Mouse (Mus musculus) MEL (cell line): ENCODE measurements around the gene Alg2. TPM values are rescaled to one million over a fixed set of nuclear protein-coding genes. Genes with fewer than 3 reads are reported as not detected.

Experiments
- DNase-seq: peaks from one replicate; pipeline ENCODE4 v3.0.0; 2011; ENCODE audit warnings: low read depth, low spot score
- H3K27ac ChIP-seq: 2 replicates; pipeline ENCODE4 v1.5.1; 2012; ENCODE audit warnings: low read depth, mild to moderate bottlenecking, control low read depth, low read length, moderate library complexity; ENCODE audit not compliant: control insufficient read depth
- H3K27me3 ChIP-seq, 2 experiments: fragments of 150-350 bp in 1 of 2; sonication (generic) in 1 of 2; 2 replicates each; pipeline ENCODE4 v1.6.1; 2012; ENCODE audit warnings: low read length in 2 of 2, mild to moderate bottlenecking in 2 of 2, improper control_type of control experiment in 1 of 2, moderate library complexity in 1 of 2; ENCODE audit not compliant: insufficient read depth in 2 of 2, control insufficient read depth in 1 of 2
- H3K36me3 ChIP-seq, 2 experiments: 2 replicates each; pipeline ENCODE4 v1.6.1; 2012 to 2014; ENCODE audit warnings: low read length in 2 of 2, improper control_type of control experiment in 1 of 2, inconsistent platforms in 1 of 2, mild to moderate bottlenecking in 1 of 2; ENCODE audit not compliant: insufficient read depth in 2 of 2, control insufficient read depth in 1 of 2
- H3K4me1 ChIP-seq, 2 experiments: fragments of 150-350 bp in 1 of 2; sonication (generic) in 1 of 2; 2 replicates each; pipeline ENCODE4 v1.6.1; 2012; ENCODE audit warnings: low read length in 2 of 2, improper control_type of control experiment in 1 of 2, mild to moderate bottlenecking in 1 of 2; ENCODE audit not compliant: insufficient read depth in 2 of 2, control insufficient read depth in 1 of 2
- H3K4me3 ChIP-seq, 2 experiments: fragments of 150-350 bp in 1 of 2; sonication (generic) in 1 of 2; 2 replicates each; pipeline ENCODE4 v1.5.1; 2012; ENCODE audit warnings: low read depth in 2 of 2, low read length in 2 of 2, mild to moderate bottlenecking in 2 of 2, moderate library complexity in 2 of 2, control low read depth in 1 of 2, improper control_type of control experiment in 1 of 2; ENCODE audit not compliant: control insufficient read depth in 1 of 2, insufficient read depth in 1 of 2
- H3K79me2 ChIP-seq: 2 replicates; pipeline ENCODE4 v1.6.1; 2012; ENCODE audit warnings: mild to moderate bottlenecking, low read length, moderate library complexity; ENCODE audit not compliant: control insufficient read depth, poor library complexity, insufficient read depth
- H3K9ac ChIP-seq: 2 replicates; pipeline ENCODE4 v1.6.1; 2012; ENCODE audit warnings: low read depth, mild to moderate bottlenecking, control low read depth, low read length, moderate library complexity; ENCODE audit not compliant: control insufficient read depth, poor library complexity, severe bottlenecking
- H3K9me3 ChIP-seq: fragments of 150-350 bp; sonication (generic); replicated peaks from 2 replicates; pipeline ENCODE4 v1.6.1; 2012; ENCODE audit warnings: mild to moderate bottlenecking, low read length, improper control_type of control experiment, moderate library complexity; ENCODE audit not compliant: insufficient read depth
- CHD1 ChIP-seq: IDR thresholded peaks from 2 replicates; pipeline ENCODE4 v1.6.1; 2012; ENCODE audit warnings: low read depth, mild to moderate bottlenecking, inconsistent platforms, low read length, improper control_type of control experiment
- CHD2 ChIP-seq: IDR thresholded peaks from 2 replicates; pipeline ENCODE4 v1.6.1; 2011; ENCODE audit warnings: low read length, improper control_type of control experiment
- E2F4 ChIP-seq: IDR thresholded peaks from 2 replicates; pipeline ENCODE4 v1.6.1; 2011; ENCODE audit warnings: low read depth, low read length, improper control_type of control experiment, borderline replicate concordance
- EP300 ChIP-seq, 2 experiments: IDR thresholded peaks; 2 replicates each; pipeline ENCODE4 v1.6.1; 2011; ENCODE audit warnings: improper control_type of control experiment in 2 of 2, low read length in 2 of 2, low read depth in 1 of 2, mild to moderate bottlenecking in 1 of 2
- ETS1 ChIP-seq: IDR thresholded peaks from 2 replicates; pipeline ENCODE4 v1.6.1; 2012; ENCODE audit warnings: low read depth, mild to moderate bottlenecking, inconsistent platforms, low read length, improper control_type of control experiment, moderate library complexity
- GABPA ChIP-seq: IDR thresholded peaks from 2 replicates; pipeline ENCODE4 v1.6.1; 2012; ENCODE audit warnings: low read depth, mild to moderate bottlenecking, inconsistent platforms, low read length, improper control_type of control experiment, moderate library complexity
- HCFC1 ChIP-seq: IDR thresholded peaks from 2 replicates; pipeline ENCODE4 v1.6.1; 2012; ENCODE audit warnings: low read depth, mild to moderate bottlenecking, inconsistent platforms, low read length, improper control_type of control experiment, moderate library complexity
- KAT2A ChIP-seq: conservative IDR thresholded peaks from 2 replicates; pipeline ENCODE4 v1.6.1; 2012; ENCODE audit warnings: low read depth, low read length, improper control_type of control experiment, inconsistent platforms
- MAFK ChIP-seq: IDR thresholded peaks from 2 replicates; pipeline ENCODE4 v1.6.1; 2011; ENCODE audit warnings: low read depth, mild to moderate bottlenecking, low read length, improper control_type of control experiment, borderline replicate concordance
- MAX ChIP-seq: IDR thresholded peaks from 2 replicates; pipeline ENCODE4 v1.6.1; 2011; ENCODE audit warnings: low read length, improper control_type of control experiment
- MAZ ChIP-seq: IDR thresholded peaks from 2 replicates; pipeline ENCODE4 v1.6.1; 2012; ENCODE audit warnings: low read depth, mild to moderate bottlenecking, inconsistent platforms, low read length, improper control_type of control experiment
- MEF2A ChIP-seq: IDR thresholded peaks from 2 replicates; pipeline ENCODE4 v1.6.1; 2014; ENCODE audit warnings: low read depth, mild to moderate bottlenecking, inconsistent platforms, low read length, improper control_type of control experiment; ENCODE audit not compliant: poor library complexity, insufficient replicate concordance, severe bottlenecking; ENCODE audit errors: extremely low read depth
- MXI1 ChIP-seq: IDR thresholded peaks from 2 replicates; pipeline ENCODE4 v1.6.1; 2011; ENCODE audit warnings: mild to moderate bottlenecking, low read depth, low read length, improper control_type of control experiment
- MYB ChIP-seq: IDR thresholded peaks from 2 replicates; pipeline ENCODE4 v1.6.1; 2011; ENCODE audit warnings: mild to moderate bottlenecking, low read depth, low read length, improper control_type of control experiment
- NELFE ChIP-seq: IDR thresholded peaks from 2 replicates; pipeline ENCODE4 v1.6.1; 2011; ENCODE audit warnings: low read depth, low read length, improper control_type of control experiment
- NRF1 ChIP-seq: IDR thresholded peaks from 2 replicates; pipeline ENCODE4 v1.6.1; 2014; ENCODE audit warnings: low read depth, mild to moderate bottlenecking, inconsistent platforms, low read length, improper control_type of control experiment, moderate library complexity; ENCODE audit not compliant: poor library complexity, insufficient read depth, severe bottlenecking
- POLR2AphosphoS2 ChIP-seq: IDR thresholded peaks from 2 replicates; pipeline ENCODE4 v1.6.1; 2011; ENCODE audit warnings: low read length, improper control_type of control experiment
- RAD21 ChIP-seq: IDR thresholded peaks from 2 replicates; pipeline ENCODE4 v1.6.1; 2011; ENCODE audit warnings: mild to moderate bottlenecking, low read depth, low read length, improper control_type of control experiment
- RCOR1 ChIP-seq: IDR thresholded peaks from 2 replicates; pipeline ENCODE4 v1.6.1; 2012; ENCODE audit warnings: low read depth, mild to moderate bottlenecking, inconsistent platforms, low read length, improper control_type of control experiment
- TAL1 ChIP-seq: IDR thresholded peaks from 2 replicates; pipeline ENCODE4 v1.6.1; 2012; ENCODE audit warnings: mild to moderate bottlenecking, inconsistent platforms, low read length, moderate library complexity, mixed read lengths
- TBP ChIP-seq: IDR thresholded peaks from 2 replicates; pipeline ENCODE4 v1.8.0; 2011; ENCODE audit warnings: low read depth, low read length, improper control_type of control experiment
- TCF12 ChIP-seq: IDR thresholded peaks from 2 replicates; pipeline ENCODE4 v1.6.1; 2014; ENCODE audit warnings: low read depth, mild to moderate bottlenecking, inconsistent platforms, low read length, improper control_type of control experiment, moderate library complexity
- UBTF ChIP-seq: IDR thresholded peaks from 2 replicates; pipeline ENCODE4 v1.6.1; 2012; ENCODE audit warnings: low read depth, mild to moderate bottlenecking, inconsistent platforms, low read length, improper control_type of control experiment, moderate library complexity, borderline replicate concordance; ENCODE audit not compliant: insufficient read depth
- USF1 ChIP-seq: IDR thresholded peaks from 2 replicates; pipeline ENCODE4 v1.6.1; 2014; ENCODE audit warnings: low read depth, mild to moderate bottlenecking, inconsistent platforms, low read length, improper control_type of control experiment, moderate library complexity
- USF2 ChIP-seq, 2 experiments: IDR thresholded peaks; 2 replicates each; pipeline ENCODE4 v1.6.1; 2011 to 2012; ENCODE audit warnings: improper control_type of control experiment in 2 of 2, low read length in 2 of 2, borderline replicate concordance in 1 of 2, inconsistent platforms in 1 of 2, low read depth in 1 of 2, mild to moderate bottlenecking in 1 of 2; ENCODE audit not compliant: insufficient read depth in 1 of 2
- ZC3H11A ChIP-seq: IDR thresholded peaks from 2 replicates; pipeline ENCODE4 v1.6.1; 2012; ENCODE audit warnings: low read depth, mild to moderate bottlenecking, inconsistent platforms, low read length, improper control_type of control experiment
- ZKSCAN1 ChIP-seq: IDR thresholded peaks from 2 replicates; pipeline ENCODE4 v1.6.1; 2012; ENCODE audit warnings: low read depth, mild to moderate bottlenecking, inconsistent platforms, low read length, improper control_type of control experiment, moderate library complexity
- ZNF384 ChIP-seq: IDR thresholded peaks from 2 replicates; pipeline ENCODE4 v1.6.1; 2012; ENCODE audit warnings: low read depth, mild to moderate bottlenecking, inconsistent platforms, low read length, improper control_type of control experiment
- polyA plus RNA-seq, 2 experiments: library from polyadenylated mRNA; stranded (reverse) in 1 of 2; unstranded in 1 of 2; fragments of >175 nt in 1 of 2; fragments of >200 nt in 1 of 2; gene quantifications; 2 replicates each; pipeline versions ENCODE4 v1.2.1 to v1.2.4; 2012; ENCODE audit warnings: low replicate concordance in 2 of 2, low read depth in 1 of 2; ENCODE audit not compliant: insufficient read length in 2 of 2, insufficient read depth in 1 of 2, missing spikeins in 1 of 2
- total RNA-seq: library from RNA; depleted of rRNA; stranded (reverse); fragments of 300-350 nt; gene quantifications from 2 replicates; pipeline ENCODE4 v1.2.3, GENCODE M21; 2012

Gene Alg2
- total and polyA plus RNA-seq, 3 experiments = 11.6 to 48.1 (median 31.3) TPM

- Histone ChIP-seq H3K27me3 (no peaks in the 10 kb centered on the region), H3K79me2 (no peaks in the 10 kb centered on the region), H3K9me3 (no peaks in the 10 kb centered on the region), H3K9ac (no peak overlapping the region), H3K4me3 (no peak overlapping the region), H3K4me1 (no peaks in the 10 kb centered on the region), H3K36me3 (no peaks in the 10 kb centered on the region), H3K27ac (no peak overlapping the region)
- DNase-seq = no peak
- TF ChIP-seq MAX = no peak
- no peak for TF ChIP-seq ZKSCAN1
- TF ChIP-seq TBP = no peak
- no peak for TF ChIP-seq POLR2AphosphoS2
- TF ChIP-seq E2F4 = no peak
- no peak for TF ChIP-seq MAZ
- TF ChIP-seq RAD21 = no peak
- TF ChIP-seq ETS1 = no peak
- TF ChIP-seq ZC3H11A = no peak
- TF ChIP-seq MXI1 = no peak
- no peak for TF ChIP-seq TCF12
- no peak for TF ChIP-seq MEF2A
- TF ChIP-seq RCOR1 = no peak
- no peak for TF ChIP-seq ZNF384
- no peak for TF ChIP-seq EP300 (IDR thresholded peaks at IDR 0.05; ENCODE audit: low read depth in 1 of 2, low read length in 2 of 2)
- TF ChIP-seq CHD2 = no peak
- no peak for TF ChIP-seq USF1
- TF ChIP-seq TAL1 = no peak
- no peak for TF ChIP-seq GABPA
- TF ChIP-seq MAFK = no peak
Measured at GRCm38 (mm10) chr4:47449586-47450522, 24.3 kb downstream of the Alg2 start.

- Histone ChIP-seq H3K4me3 (no peak overlapping the region), H3K4me1 (no peaks in the 10 kb centered on the region), H3K36me3 (no peaks in the 10 kb centered on the region), H3K9me3 (no peaks in the 10 kb centered on the region), H3K79me2 (no peaks in the 10 kb centered on the region), H3K27ac (no peak overlapping the region), H3K9ac (no peak overlapping the region), H3K27me3 (no peaks in the 10 kb centered on the region)
- no peak for DNase-seq
- no peak for TF ChIP-seq HCFC1
- TF ChIP-seq CHD1 = no peak
- no peak for TF ChIP-seq RAD21
- no peak for TF ChIP-seq TCF12
- no peak for TF ChIP-seq ZKSCAN1
- TF ChIP-seq MYB = no peak
- no peak for TF ChIP-seq GABPA
- TF ChIP-seq RCOR1 = no peak
- TF ChIP-seq USF2 (IDR thresholded peaks at IDR 0.05; ENCODE audit: borderline replicate concordance in 1 of 2, insufficient read depth in 1 of 2, low read depth in 1 of 2, low read length in 2 of 2) = no peak
- TF ChIP-seq UBTF = no peak
- no peak for TF ChIP-seq NELFE
- TF ChIP-seq CHD2 = no peak
- TF ChIP-seq NRF1 = no peak
- TF ChIP-seq KAT2A = no peak
- TF ChIP-seq ZNF384 = no peak
Measured at GRCm38 (mm10) chr4:47449116-47449515, 25.0 kb downstream of the Alg2 start.
